Mouse (Mus musculus) stomach, postnatal 0 days (tissue): Measurements from ENCODE around the gene Arpp21. TPM values are rescaled to one million over a fixed set of nuclear protein-coding genes. Genes with fewer than 3 reads are reported as not detected.

Experiments
- ATAC-seq: fragments of 200-750 bp; cut with Nextera tagmentation; 2 replicates; pipeline ENCODE4 v1.8.0; 2017; ENCODE audit not compliant: low FRiP score, low TSS enrichment
- DNase-seq: peaks from one replicate; pipeline ENCODE4 v3.0.0-alpha.2; 2016; ENCODE audit warnings: low spot score
- H3K27ac ChIP-seq: fragments of 300-500 bp; sonication (generic); replicated peaks from 2 replicates; pipeline ENCODE4 v1.5.1; 2014; ENCODE audit warnings: mild to moderate bottlenecking, control low read depth
- H3K27me3 ChIP-seq: fragments of 300-500 bp; sonication (generic); 2 replicates; pipeline ENCODE4 v1.6.1; 2014; ENCODE audit warnings: low read length; ENCODE audit not compliant: control insufficient read depth, insufficient read depth
- H3K36me3 ChIP-seq: fragments of 300-500 bp; sonication (generic); 2 replicates; pipeline ENCODE4 v1.6.1; 2014; ENCODE audit warnings: low read length, mixed read lengths; ENCODE audit not compliant: control insufficient read depth, insufficient read depth
- H3K4me1 ChIP-seq: fragments of 300-500 bp; sonication (generic); replicated peaks from 2 replicates; pipeline ENCODE4 v1.6.1; 2014; ENCODE audit warnings: antibody characterized with exemption; ENCODE audit not compliant: control insufficient read depth, insufficient read depth
- H3K4me2 ChIP-seq: fragments of 300-500 bp; sonication (generic); replicated peaks from 2 replicates; pipeline ENCODE4 v1.6.1; 2014; ENCODE audit warnings: low read depth, mild to moderate bottlenecking, control low read depth, moderate library complexity
- H3K4me3 ChIP-seq: fragments of 300-500 bp; sonication (generic); 2 replicates; pipeline ENCODE4 v1.5.1; 2014; ENCODE audit warnings: low read depth, low read length, control low read depth
- H3K9ac ChIP-seq: fragments of 300-500 bp; sonication (generic); 2 replicates; pipeline ENCODE4 v1.6.1; 2014; ENCODE audit warnings: mild to moderate bottlenecking, low read length, control low read depth, mixed read lengths
- H3K9me3 ChIP-seq: fragments of 300-500 bp; sonication (generic); 2 replicates; pipeline ENCODE4 v1.6.1; 2016; ENCODE audit warnings: low read length; ENCODE audit not compliant: control insufficient read depth
- CTCF ChIP-seq: IDR thresholded peaks from 2 replicates; pipeline ENCODE4 v1.5.1; 2016; ENCODE audit warnings: antibody characterized with exemption, low read depth, mild to moderate bottlenecking, moderate library complexity
- EP300 ChIP-seq: optimal IDR thresholded peaks from 2 replicates; pipeline ENCODE3; 2016; ENCODE audit warnings: antibody characterized with exemption
- WGBS: fragments of 180-500 bp; shearing (Covaris S2); extraction: QIAGEN DNeasy Blood & Tissue Kit; methylation state at CpG from one replicate; pipeline ENCODE4 v1.1.7; 2014; 5-methylcytosine and 5-hydroxymethylcytosine counted together
- polyA plus RNA-seq: library from polyadenylated mRNA; unstranded; fragments of >200 nt; fragmentation: Nextera tagmentation; extraction: Ambion mirVana; gene quantifications from 2 replicates; pipeline ENCODE4 v1.2.1, GENCODE M21; 2015

Arpp21 gene
- polyA plus RNA-seq, 1 experiment from 2014 or later, result 1.2 TPM

DNA sequence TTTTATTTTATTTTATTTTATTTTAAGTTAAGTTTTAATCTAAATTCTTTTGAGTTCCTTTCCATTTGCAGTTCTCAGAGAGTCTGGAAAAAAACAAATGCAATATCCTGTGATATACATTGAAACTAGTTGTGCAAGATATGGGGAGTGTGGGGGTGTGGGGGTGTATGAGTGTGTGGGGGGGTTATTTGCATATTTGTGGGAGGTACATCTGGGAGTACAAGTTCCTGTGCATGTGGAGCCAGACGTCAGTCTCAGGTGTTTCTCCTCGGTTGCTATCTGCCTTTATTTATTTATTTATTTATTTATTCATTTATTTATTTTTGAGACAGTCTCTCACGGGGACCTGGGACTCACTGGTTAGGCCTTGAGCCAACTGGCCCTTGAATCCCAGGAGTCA lies 53.0 kb downstream of the Arpp21 start:
- H3K36me3 ChIP-seq, result no peaks in the 10 kb centered on the region
- no peak for TF ChIP-seq CTCF
- TF ChIP-seq EP300, result no peak
- DNase-seq (no peak), ATAC-seq (no peak)
- no peak overlapping the region for H3K4me2 ChIP-seq
- no peaks in the 10 kb centered on the region for H3K4me1 ChIP-seq
- no peaks in the 10 kb centered on the region for H3K9me3 ChIP-seq
- WGBS, result 29% methylated on average over 3 of the region's 3 CpGs
- no peak overlapping the region for H3K4me3 ChIP-seq
- H3K27ac ChIP-seq, result no peak overlapping the region
- no peak overlapping the region for H3K9ac ChIP-seq
- H3K27me3 ChIP-seq, result no peaks in the 10 kb centered on the region

DNA sequence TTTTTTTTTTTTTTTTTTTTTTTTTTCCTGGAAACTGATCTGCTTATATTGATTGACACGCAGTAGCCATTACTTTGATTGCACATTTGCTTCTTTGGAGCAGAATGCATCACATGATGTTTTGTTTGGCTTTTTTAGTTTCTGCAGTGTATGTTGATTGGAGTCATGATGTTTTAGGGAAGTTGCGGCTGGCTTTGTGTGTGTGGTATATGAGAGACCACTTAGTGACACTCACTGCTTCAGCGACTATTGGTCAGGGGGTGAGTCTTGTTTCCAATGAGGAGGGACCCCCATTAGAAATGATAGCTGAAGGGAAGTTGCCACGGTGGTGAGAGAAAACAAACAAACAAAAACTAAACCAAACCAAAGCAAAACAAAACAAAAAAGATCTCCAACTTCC lies 55.7 kb downstream of the Arpp21 start:
- 83% methylated on average over 4 of the region's 4 CpGs for WGBS
- Histone ChIP-seq H3K27ac (no peak overlapping the region), H3K4me2 (no peak overlapping the region), H3K27me3 (no peaks in the 10 kb centered on the region), H3K36me3 (no peaks in the 10 kb centered on the region), H3K4me1 (no peaks in the 10 kb centered on the region), H3K9me3 (no peaks in the 10 kb centered on the region), H3K4me3 (no peak overlapping the region), H3K9ac (no peak overlapping the region)
- ATAC-seq, result no peak
- TF ChIP-seq CTCF (no peak), EP300 (no peak)
- DNase-seq, result no peak

DNA sequence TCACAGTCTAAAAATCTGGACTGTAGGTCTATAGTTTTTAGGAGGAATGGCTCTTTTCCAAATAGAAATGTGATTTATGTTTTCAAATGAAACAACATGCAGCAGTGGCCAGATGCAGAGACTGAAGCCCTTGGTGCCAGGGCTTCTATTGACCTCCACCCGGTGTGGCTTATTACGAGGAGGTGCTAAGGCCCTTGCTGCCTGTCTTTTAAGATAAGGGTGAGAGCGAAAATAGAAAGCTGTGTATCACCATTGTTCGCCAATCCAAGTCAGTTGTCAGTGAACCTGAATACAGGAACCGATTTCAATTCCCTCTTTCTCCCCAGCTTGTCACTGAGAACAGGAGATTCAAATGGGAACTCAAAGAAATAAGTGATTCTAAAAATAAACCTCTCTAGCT lies 57.3 kb downstream of the Arpp21 start:
- DNase-seq, result no peak
- H3K36me3 ChIP-seq, result no peaks in the 10 kb centered on the region
- 51% methylated on average over 5 of the region's 5 CpGs for WGBS

DNA sequence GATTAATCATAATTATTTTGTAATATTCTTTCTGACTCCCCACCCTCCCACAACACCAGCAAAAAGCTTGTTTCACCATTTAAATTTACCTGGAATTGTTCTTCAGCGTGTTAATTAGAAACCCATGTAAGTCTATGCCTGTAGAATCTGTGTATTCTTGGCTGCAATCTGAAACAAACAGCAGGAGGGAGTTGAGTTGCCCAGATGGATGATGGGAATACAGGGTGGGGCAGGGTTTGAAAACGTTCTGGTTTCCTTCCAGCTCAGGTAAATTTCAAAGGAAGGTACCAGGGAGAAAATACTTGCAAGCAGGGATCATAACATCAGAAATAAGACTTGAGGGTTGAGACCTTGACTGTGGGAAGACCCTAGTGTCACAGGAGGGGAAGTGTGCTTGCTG lies 58.2 kb downstream of the Arpp21 start:
- Histone ChIP-seq H3K27ac (no peak overlapping the region), H3K9me3 (no peaks in the 10 kb centered on the region), H3K9ac (no peak overlapping the region), H3K4me3 (no peak overlapping the region), H3K4me2 (no peak overlapping the region), H3K36me3 (no peaks in the 10 kb centered on the region), H3K27me3 (no peaks in the 10 kb centered on the region), H3K4me1 (no peaks in the 10 kb centered on the region)
- TF ChIP-seq CTCF (no peak), EP300 (no peak)
- ATAC-seq (no peak), DNase-seq (no peak)
- WGBS, result 63% methylated on average over 2 of the region's 2 CpGs

More for the DNA sequence above, 57.3 kb downstream of the Arpp21 start:
- Histone ChIP-seq H3K4me2 (no peak overlapping the region), H3K27ac (no peak overlapping the region), H3K4me1 (no peaks in the 10 kb centered on the region), H3K9me3 (no peaks in the 10 kb centered on the region), H3K27me3 (no peaks in the 10 kb centered on the region), H3K4me3 (no peak overlapping the region), H3K9ac (no peak overlapping the region)
- no peak for ATAC-seq
- TF ChIP-seq EP300, result no peak
- TF ChIP-seq CTCF, result no peak

DNA sequence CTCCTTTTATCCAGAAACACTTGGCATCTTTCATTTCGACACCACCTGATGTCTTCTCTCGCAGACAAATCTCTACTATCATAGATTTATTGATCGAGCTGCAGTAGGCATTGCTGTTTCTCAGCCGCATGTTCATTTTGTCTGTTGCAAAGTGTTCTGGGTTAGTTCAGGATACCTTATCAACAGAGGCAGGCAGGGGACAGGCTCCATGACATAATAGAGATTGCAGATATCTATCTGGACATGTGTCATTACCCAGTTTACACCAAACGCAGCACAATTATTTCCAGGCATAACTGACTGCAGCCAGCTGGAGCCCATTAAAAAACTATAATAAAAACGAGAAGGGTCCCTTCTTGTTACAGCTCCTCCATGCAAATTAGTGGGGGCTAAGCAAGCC lies 59.4 kb downstream of the Arpp21 start:
- no peak overlapping the region for H3K4me2 ChIP-seq
- ATAC-seq, result no peak
- H3K27ac ChIP-seq, result no peak overlapping the region
- no peak overlapping the region for H3K9ac ChIP-seq
- no peaks in the 10 kb centered on the region for H3K36me3 ChIP-seq
- DNase-seq, result no peak
- H3K9me3 ChIP-seq, result no peaks in the 10 kb centered on the region
- no peak overlapping the region for H3K4me3 ChIP-seq
- no peaks in the 10 kb centered on the region for H3K4me1 ChIP-seq
- 66% methylated on average over 6 of the region's 6 CpGs for WGBS
- H3K27me3 ChIP-seq, result no peaks in the 10 kb centered on the region
- TF ChIP-seq EP300, result no peak
- TF ChIP-seq CTCF, result no peak

DNA sequence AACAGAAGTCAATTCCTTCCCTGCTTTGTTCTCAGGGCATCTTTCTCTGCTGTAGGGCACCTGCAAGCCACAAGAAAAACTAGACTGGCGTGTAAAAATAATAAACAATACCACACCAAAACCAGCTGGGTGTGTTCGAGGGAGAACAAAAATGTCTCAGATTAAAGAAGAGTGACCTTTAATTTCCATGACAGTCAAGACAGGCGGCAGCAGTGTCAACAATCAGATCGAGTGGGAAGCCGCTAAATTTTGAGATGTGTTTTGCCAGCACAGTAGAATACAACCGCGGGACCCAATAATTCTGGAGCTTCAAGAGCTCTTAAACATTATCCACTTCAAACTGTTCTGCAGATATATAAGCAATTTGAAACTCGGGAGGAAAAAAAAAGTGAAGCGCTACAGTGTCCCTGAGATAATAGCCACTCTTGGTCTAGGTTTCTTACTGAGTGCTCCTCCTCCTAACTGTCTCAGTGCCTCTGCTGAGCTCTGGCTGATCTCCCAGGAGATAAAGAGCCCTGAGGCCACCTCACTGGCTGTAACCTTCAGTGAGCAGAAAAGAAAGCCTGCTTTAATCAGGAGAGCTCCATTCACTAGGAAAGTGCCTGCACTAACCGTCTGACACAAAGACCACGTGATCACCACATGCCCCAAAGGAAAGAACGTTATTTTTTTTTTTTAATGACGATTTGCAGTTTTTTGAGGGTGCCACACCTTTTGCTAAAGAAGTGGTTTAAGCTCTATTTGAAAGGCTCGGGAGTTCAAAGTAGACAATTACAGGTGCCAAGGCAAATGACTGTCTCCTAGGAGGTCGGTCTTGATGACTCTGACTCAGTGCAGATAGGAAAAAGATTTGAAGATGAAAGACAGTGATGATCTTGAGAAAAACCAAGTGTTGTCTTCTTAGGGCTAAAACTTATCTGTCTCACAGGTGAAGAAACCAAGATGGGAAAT lies 61.1 kb downstream of the Arpp21 start:
- Histone ChIP-seq H3K4me3 (no peak overlapping the region), H3K27me3 (no peaks in the 10 kb centered on the region), H3K27ac (no peak overlapping the region), H3K36me3 (no peaks in the 10 kb centered on the region), H3K4me2 (no peak overlapping the region), H3K9ac (no peak overlapping the region), H3K4me1 (no peaks in the 10 kb centered on the region), H3K9me3 (no peaks in the 10 kb centered on the region)
- WGBS, result 25% methylated on average over 15 of the region's 15 CpGs
- TF ChIP-seq CTCF (no peak), EP300 (no peak)
- no peak for ATAC-seq
- no peak for DNase-seq
